Mouse (Mus musculus): ENCODE results near the gene Cbr4. TPM values are rescaled to one million over a fixed set of nuclear protein-coding genes. Genes with fewer than 3 reads are reported as not detected.

Gene Cbr4
- polyA plus RNA-seq, 1 experiment from 2014 or later, result 51.2 TPM

GRCm38 (mm10) chr8:61467553-61467815 lies 20.1 kb upstream of the Cbr4 start:
- H3K4me2 ChIP-seq (replicated peaks; ENCODE audit: low read depth), result no peak overlapping the region
- no peak overlapping the region for H3K4me3 ChIP-seq (ENCODE audit: low read depth, low read length)
- H3K27ac ChIP-seq (ENCODE audit: low read depth, low read length), result no peak overlapping the region
- 88% methylated on average over 3 of the region's 3 CpGs for WGBS
- no peaks in the 10 kb centered on the region for H3K36me3 ChIP-seq (ENCODE audit: control insufficient read depth, insufficient read depth)
- TF ChIP-seq CTCF (IDR thresholded peaks at IDR 0.05; ENCODE audit: low read depth), result no peak
- no peak for ATAC-seq
- no peaks in the 10 kb centered on the region for H3K27me3 ChIP-seq (replicated peaks; ENCODE audit: control insufficient read depth, insufficient read depth, low read length)
- no peaks in the 10 kb centered on the region for H3K4me1 ChIP-seq (replicated peaks; ENCODE audit: control insufficient read depth, insufficient read depth, low read length)
- no peaks in the 10 kb centered on the region for H3K9me3 ChIP-seq (ENCODE audit: control insufficient read depth)
- no peak overlapping the region for H3K9ac ChIP-seq (ENCODE audit: low read depth, low read length)

- no peaks in the 10 kb centered on the region for H3K36me3 ChIP-seq (ENCODE audit: control insufficient read depth, insufficient read depth)
- H3K4me2 ChIP-seq (replicated peaks; ENCODE audit: low read depth), result no peak overlapping the region
- H3K4me1 ChIP-seq (replicated peaks; ENCODE audit: control insufficient read depth, insufficient read depth, low read length), result no peaks in the 10 kb centered on the region
- 81% methylated on average over 4 of the region's 4 CpGs for WGBS
- H3K27me3 ChIP-seq (replicated peaks; ENCODE audit: control insufficient read depth, insufficient read depth, low read length), result no peaks in the 10 kb centered on the region
- no peak overlapping the region for H3K27ac ChIP-seq (ENCODE audit: low read depth, low read length)
- no peaks in the 10 kb centered on the region for H3K9me3 ChIP-seq (ENCODE audit: control insufficient read depth)
- no peak overlapping the region for H3K4me3 ChIP-seq (ENCODE audit: low read depth, low read length)
- H3K9ac ChIP-seq (ENCODE audit: low read depth, low read length), result no peak overlapping the region
- ATAC-seq, result no peak
- TF ChIP-seq CTCF (IDR thresholded peaks at IDR 0.05; ENCODE audit: low read depth), result no peak
Measured at GRCm38 (mm10) chr8:61470213-61470612, 17.3 kb upstream of the Cbr4 start.

GRCm38 (mm10) chr8:61475251-61475673 lies 12.3 kb upstream of the Cbr4 start:
- Histone ChIP-seq H3K4me3 (ENCODE audit: low read depth, low read length) (no peak overlapping the region), H3K9me3 (ENCODE audit: control insufficient read depth) (no peaks in the 10 kb centered on the region), H3K4me2 (replicated peaks; ENCODE audit: low read depth) (peak overlapping the region; percentile 4; the same call in 1 of the 2 replicates), H3K27me3 (replicated peaks; ENCODE audit: control insufficient read depth, insufficient read depth, low read length) (no peaks in the 10 kb centered on the region), H3K36me3 (ENCODE audit: control insufficient read depth, insufficient read depth) (no peaks in the 10 kb centered on the region), H3K9ac (ENCODE audit: low read depth, low read length) (no peak overlapping the region), H3K4me1 (replicated peaks; ENCODE audit: control insufficient read depth, insufficient read depth, low read length) (no peaks in the 10 kb centered on the region), H3K27ac (ENCODE audit: low read depth, low read length) (peak overlapping the region; percentile 16; the same call in 1 of the 2 replicates)
- TF ChIP-seq CTCF (IDR thresholded peaks at IDR 0.05; ENCODE audit: low read depth), result no peak
- 26% methylated on average over 6 of the region's 6 CpGs for WGBS
- ATAC-seq, result peak; percentile 83

- no peak for TF ChIP-seq CTCF (IDR thresholded peaks at IDR 0.05; ENCODE audit: low read depth)
- Histone ChIP-seq H3K36me3 (ENCODE audit: control insufficient read depth, insufficient read depth) (no peaks in the 10 kb centered on the region), H3K9me3 (ENCODE audit: control insufficient read depth) (no peaks in the 10 kb centered on the region), H3K4me1 (replicated peaks; ENCODE audit: control insufficient read depth, insufficient read depth, low read length) (no peaks in the 10 kb centered on the region), H3K27me3 (replicated peaks; ENCODE audit: control insufficient read depth, insufficient read depth, low read length) (no peaks in the 10 kb centered on the region), H3K4me2 (replicated peaks; ENCODE audit: low read depth) (no peak overlapping the region), H3K27ac (ENCODE audit: low read depth, low read length) (no peak overlapping the region), H3K9ac (ENCODE audit: low read depth, low read length) (no peak overlapping the region), H3K4me3 (ENCODE audit: low read depth, low read length) (no peak overlapping the region)
- 83% methylated on average over 9 of the region's 9 CpGs for WGBS
- ATAC-seq, result no peak
Measured at GRCm38 (mm10) chr8:61476160-61476559, 11.4 kb upstream of the Cbr4 start.

GRCm38 (mm10) chr8:61478150-61478549 lies 9.4 kb upstream of the Cbr4 start:
- WGBS, result 95% methylated on average over 4 of the region's 4 CpGs
- Histone ChIP-seq H3K27ac (ENCODE audit: low read depth, low read length) (no peak overlapping the region), H3K9ac (ENCODE audit: low read depth, low read length) (no peak overlapping the region), H3K4me2 (replicated peaks; ENCODE audit: low read depth) (no peak overlapping the region), H3K36me3 (ENCODE audit: control insufficient read depth, insufficient read depth) (no peaks in the 10 kb centered on the region), H3K9me3 (ENCODE audit: control insufficient read depth) (no peaks in the 10 kb centered on the region), H3K4me1 (replicated peaks; ENCODE audit: control insufficient read depth, insufficient read depth, low read length) (no peaks in the 10 kb centered on the region), H3K4me3 (ENCODE audit: low read depth, low read length) (no peak overlapping the region), H3K27me3 (replicated peaks; ENCODE audit: control insufficient read depth, insufficient read depth, low read length) (no peaks in the 10 kb centered on the region)
- ATAC-seq, result no peak
- TF ChIP-seq CTCF (IDR thresholded peaks at IDR 0.05; ENCODE audit: low read depth), result peak; percentile 52

GRCm38 (mm10) chr8:61478793-61479192 lies 8.7 kb upstream of the Cbr4 start:
- ATAC-seq, result no peak

More at GRCm38 (mm10) chr8:61478793-61479192, 8.7 kb upstream of the Cbr4 start:
- no peak for TF ChIP-seq CTCF (IDR thresholded peaks at IDR 0.05; ENCODE audit: low read depth)
- 49% methylated on average over 8 of the region's 8 CpGs for WGBS
- no peaks in the 10 kb centered on the region for H3K4me1 ChIP-seq (replicated peaks; ENCODE audit: control insufficient read depth, insufficient read depth, low read length)
- H3K9me3 ChIP-seq (ENCODE audit: control insufficient read depth), result no peaks in the 10 kb centered on the region
- H3K9ac ChIP-seq (ENCODE audit: low read depth, low read length), result no peak overlapping the region
- H3K4me2 ChIP-seq (replicated peaks; ENCODE audit: low read depth), result no peak overlapping the region
- H3K4me3 ChIP-seq (ENCODE audit: low read depth, low read length), result no peak overlapping the region
- no peaks in the 10 kb centered on the region for H3K27me3 ChIP-seq (replicated peaks; ENCODE audit: control insufficient read depth, insufficient read depth, low read length)
- no peaks in the 10 kb centered on the region for H3K36me3 ChIP-seq (ENCODE audit: control insufficient read depth, insufficient read depth)
- H3K27ac ChIP-seq (ENCODE audit: low read depth, low read length), result no peak overlapping the region
